In genomic region chr4:48539841-48540575, GRCm38 (mm10) we compare ENCODE assay signal across 9 mouse cellular contexts. TPM values are rescaled to one million over a fixed set of nuclear protein-coding genes. Genes with fewer than 3 reads are reported as not detected.
DNase-seq lines count a peak whose midpoint lies in the region; ATAC-seq and TF ChIP-seq lines count a peak whose summit lies in the region.
"Had no signal": no experiment of that assay in that cellular context is flagged by ENCODE, and none has a peak within 500 bp of the region (broad histone marks: within the 10 kb centered on the region; RNA-seq: fewer than 3 reads in every experiment).

TSS of gene Msantd3 (plus strand) at chr4:48539935.

- H3K27me3 ChIP-seq in embryonic facial prominence, embryonic 11.5 days (ENCODE audit: control insufficient read depth, insufficient read depth, low read length): no peaks in the 10 kb centered on the region
- H3K27me3 ChIP-seq in kidney, adult 2 months (replicated peaks; ENCODE audit: control insufficient read depth, insufficient read depth, low read length): no peaks in the 10 kb centered on the region
- no peaks in the 10 kb centered on the region for H3K27me3 ChIP-seq in midbrain, embryonic 16.5 days (ENCODE audit: control insufficient read depth, insufficient read depth, low read depth, low read length)
- H3K27me3 ChIP-seq in testis, adult 2 months (ENCODE audit: control insufficient read depth, insufficient read depth, low read length): no peaks in the 10 kb centered on the region
- H3K27me3 ChIP-seq: CH12.LX had no signal

- no peak for TF ChIP-seq CTCF in kidney, adult 2 months (conservative IDR thresholded peaks at IDR 0.05; ENCODE audit: insufficient read depth, insufficient read length, low read depth, low read length)
- TF ChIP-seq CTCF in testis, adult 2 months (IDR thresholded peaks at IDR 0.05; ENCODE audit: control insufficient read depth, insufficient read depth, insufficient replicate concordance, low read depth, low read length): no peak

- H3K36me3 ChIP-seq in embryonic facial prominence, embryonic 11.5 days (replicated peaks; ENCODE audit: control insufficient read depth, insufficient read depth, low read depth, low read length): no peaks in the 10 kb centered on the region
- no peaks in the 10 kb centered on the region for H3K36me3 ChIP-seq in kidney, adult 2 months (ENCODE audit: control insufficient read depth, insufficient read depth, low read length)
- no peaks in the 10 kb centered on the region for H3K36me3 ChIP-seq in midbrain, embryonic 16.5 days (ENCODE audit: control insufficient read depth, insufficient read depth, low read length)
- H3K36me3 ChIP-seq in testis, adult 2 months (ENCODE audit: control insufficient read depth, insufficient read depth, low read length): no peaks in the 10 kb centered on the region

- peak within 1 kb of the TSS; percentile 79 for H3K4me2 ChIP-seq in embryonic facial prominence, embryonic 11.5 days (ENCODE audit: low read depth, low read length)
- H3K4me2 ChIP-seq in midbrain, embryonic 16.5 days (ENCODE audit: low read length): peak within 1 kb of the TSS; percentile 83

- H3K4me1 ChIP-seq in embryonic facial prominence, embryonic 11.5 days (ENCODE audit: control insufficient read depth, insufficient read depth, low read length): no peaks in the 10 kb centered on the region; the same call in none of the 2 replicates
- peaks cover 4% of the 10 kb centered on the region; the same call in 1 of the 2 replicates for H3K4me1 ChIP-seq in kidney, adult 2 months (ENCODE audit: control insufficient read depth, insufficient read depth, low read length)
- peaks cover 26% of the 10 kb centered on the region for H3K4me1 ChIP-seq in midbrain, embryonic 16.5 days (ENCODE audit: control insufficient read depth, insufficient read depth, low read length)
- peaks cover 10% of the 10 kb centered on the region for H3K4me1 ChIP-seq in testis, adult 2 months (ENCODE audit: control insufficient read depth, insufficient read depth, low read length)

- TF ChIP-seq POLR2A in kidney, adult 2 months (IDR thresholded peaks at IDR 0.05; ENCODE audit: low read depth, low read length): no peak
- TF ChIP-seq POLR2A in testis, adult 2 months (IDR thresholded peaks at IDR 0.05; ENCODE audit: control insufficient read depth, low read depth, low read length): no peak

- H3K27ac ChIP-seq in embryonic facial prominence, embryonic 11.5 days (replicated peaks; ENCODE audit: low read depth, low read length): peak within 1 kb of the TSS; percentile 90
- H3K27ac ChIP-seq in kidney, adult 2 months (ENCODE audit: insufficient read depth, low read depth, low read length): no peak within 1 kb of the TSS
- H3K27ac ChIP-seq in midbrain, embryonic 16.5 days (ENCODE audit: low read length): peak within 1 kb of the TSS; percentile 90
- H3K27ac ChIP-seq in testis, adult 2 months (ENCODE audit: control insufficient read depth, insufficient read depth, low read depth, low read length): peak within 1 kb of the TSS; percentile 59

- WGBS in embryonic facial prominence, embryonic 11.5 days: under 1% methylated on average over 58 of the region's 86 CpGs
- 9% methylated on average over 86 of the region's 86 CpGs for WGBS in kidney, adult 2 months
- under 1% methylated on average over 51 of the region's 86 CpGs for WGBS in midbrain, embryonic 16.5 days

- H3K4me3 ChIP-seq in embryonic facial prominence, embryonic 11.5 days (ENCODE audit: low read depth, low read length): peak within 1 kb of the TSS; percentile 87
- peak within 1 kb of the TSS; percentile 60 for H3K4me3 ChIP-seq in kidney, adult 2 months (ENCODE audit: insufficient read depth, low read depth, low read length)
- peak within 1 kb of the TSS; percentile 78 for H3K4me3 ChIP-seq in midbrain, embryonic 16.5 days (ENCODE audit: low read depth, low read length)
- H3K4me3 ChIP-seq in testis, adult 2 months (ENCODE audit: control insufficient read depth, low read depth, low read length): peak within 1 kb of the TSS; percentile 90

- peak; percentile 81 for ATAC-seq in embryonic facial prominence, embryonic 11.5 days (replicated peaks; ENCODE audit: insufficient number of reproducible peaks, low FRiP score, low TSS enrichment, low read depth)
- ATAC-seq in midbrain, embryonic 16.5 days: peak; percentile 79

- peak within 1 kb of the TSS; percentile 99 for H3K9ac ChIP-seq in embryonic facial prominence, embryonic 11.5 days (replicated peaks; ENCODE audit: low read length)
- H3K9ac ChIP-seq in midbrain, embryonic 16.5 days (ENCODE audit: low read depth, low read length): peak within 1 kb of the TSS; percentile 94

- no peaks in the 10 kb centered on the region for H3K9me3 ChIP-seq in embryonic facial prominence, embryonic 11.5 days (replicated peaks; ENCODE audit: control insufficient read depth, low read length)
- H3K9me3 ChIP-seq in midbrain, embryonic 16.5 days (replicated peaks; ENCODE audit: control insufficient read depth, low read length, poor library complexity, severe bottlenecking): no peaks in the 10 kb centered on the region

- peak; percentile 17 to 42 for DNase-seq in lung, adult 18-20 months
- DNase-seq in lung, postnatal 25 days (ENCODE audit: low spot score): no peak
- DNase-seq in embryonic facial prominence, embryonic 11.5 days (ENCODE audit: low spot score): peak; percentile 74
- peak; percentile 45 to 71 for DNase-seq in heart, adult 18-20 months
- DNase-seq in kidney, adult 2 months: peak; percentile 34
- DNase-seq in liver: peak; percentile 17

RNA-seq across cellular contexts. Expression of gene Msantd3, which starts in this region (rescaled TPM):
- polyA plus RNA-seq in embryonic facial prominence, embryonic 11.5 days (2014; fragmentation: Nextera tagmentation; extraction: Ambion mirVana): 59.4 and 66.3 TPM in 2 replicates
- total RNA-seq in heart, adult 18-20 months (2021): 10 to 100 TPM; 18.2 to 19.6 TPM
- 3.8 and 4.6 TPM in 2 replicates for polyA plus RNA-seq in kidney, adult 2 months (2012; rRNA removed)
- polyA plus RNA-seq in midbrain, embryonic 16.5 days (2015; fragmentation: Nextera tagmentation; extraction: Ambion mirVana): 23.6 and 29.8 TPM in 2 replicates
- polyA plus RNA-seq in testis, adult 2 months (2012; rRNA removed): 4.3 and 6.0 TPM in 2 replicates
- total RNA-seq: CH12.LX had no signal
